In genomic region chr17:57134693-57135092, GRCm38 (mm10) we compare ENCODE assay signal across 28 mouse cellular contexts. TPM values are rescaled to one million over a fixed set of nuclear protein-coding genes. Genes with fewer than 3 reads are reported as not detected.
"Had no signal": no experiment of that assay in that cellular context is flagged by ENCODE, and none has a peak within 500 bp of the region (broad histone marks: within the 10 kb centered on the region; RNA-seq: fewer than 3 reads in every experiment).

No protein-coding gene starts in this region.

- H3K9ac ChIP-seq: lung, embryonic 15.5 days; midbrain, embryonic 12.5 days; neural tube, embryonic 13.5 days; neural tube, embryonic 15.5 days; stomach, embryonic 15.5 days had no signal

- ATAC-seq: lung, postnatal 0 days; midbrain, embryonic 16.5 days had no signal

- H3K4me2 ChIP-seq: lung, embryonic 15.5 days; midbrain, embryonic 12.5 days; neural tube, embryonic 13.5 days; neural tube, embryonic 15.5 days; stomach, embryonic 15.5 days had no signal

- H3K27me3 ChIP-seq: lung, embryonic 15.5 days; midbrain, embryonic 12.5 days; neural tube, embryonic 13.5 days; neural tube, embryonic 15.5 days; stomach, embryonic 15.5 days had no signal

- H3K4me1 ChIP-seq: lung, embryonic 15.5 days; midbrain, embryonic 10.5 days; midbrain, embryonic 12.5 days; neural tube, embryonic 13.5 days; neural tube, embryonic 15.5 days; stomach, embryonic 15.5 days had no signal

- H3K4me3 ChIP-seq: lung, embryonic 15.5 days; megakaryocyte, embryonic 14.5 days; midbrain, embryonic 10.5 days; midbrain, embryonic 12.5 days; myocyte; neural tube, embryonic 13.5 days; neural tube, embryonic 15.5 days; stomach, embryonic 15.5 days had no signal

- H3K27ac ChIP-seq: lung, embryonic 15.5 days; macrophage; midbrain, embryonic 10.5 days; midbrain, embryonic 12.5 days; neural tube, embryonic 13.5 days; neural tube, embryonic 15.5 days; stomach, embryonic 15.5 days; stomach, postnatal 0 days had no signal

- DNase-seq: lung, adult 2 months; lung, postnatal 14 days; lung, postnatal 36 days; midbrain, embryonic 14.5 days; retina, postnatal 1 day; right cerebral cortex, adult 18-20 months; right cerebral cortex, postnatal 25 days; right cerebral cortex, postnatal 4 days; spleen, adult 18-20 months; thymus, adult 2 months; thymus, postnatal 25 days; thymus, postnatal 4 days had no signal

- H3K36me3 ChIP-seq: lung, embryonic 15.5 days; midbrain, embryonic 10.5 days; midbrain, embryonic 12.5 days; neural tube, embryonic 13.5 days; neural tube, embryonic 15.5 days; stomach, embryonic 15.5 days had no signal

- H3K9me3 ChIP-seq: lung, embryonic 15.5 days; midbrain, embryonic 10.5 days; midbrain, embryonic 12.5 days; neural tube, embryonic 13.5 days; neural tube, embryonic 15.5 days; stomach, embryonic 15.5 days had no signal

RNA-seq across cellular contexts. Expression of gene Cd70, which starts 14.9 kb away (rescaled TPM):
- total RNA-seq: megakaryocyte progenitor cell, adult 5-6 weeks had no signal
- polyA plus RNA-seq: liver, embryonic 16.5 days; lung, adult 2 months; lung, embryonic 15.5 days; lung, postnatal 0 days; macrophage; midbrain, embryonic 10.5 days; myocyte; small intestine, adult 2 months; testis, adult 2 months had no signal

RNA-seq across cellular contexts. Expression of gene Tnfsf14, which starts 59.3 kb away (rescaled TPM):
- polyA plus RNA-seq: midbrain, embryonic 14.5 days; midbrain, embryonic 16.5 days; myocyte; neural tube, embryonic 13.5 days; neural tube, embryonic 15.5 days; stomach, postnatal 0 days; testis, adult 2 months had no signal
